Mouse (Mus musculus): ENCODE measurements around the gene Slc25a28.

- TF ChIP-seq CTCF (IDR thresholded peaks at IDR 0.05; ENCODE audit: low read depth), result peak; percentile 93
- no peak for TF ChIP-seq EP300 (IDR thresholded peaks at IDR 0.05; ENCODE audit: low read depth)
These were observed 44.0 kb downstream of the Slc25a28 start for GRCm38 (mm10) chr19:43630466-43631251.

All from liver, postnatal 0 days (tissue).